Mouse (Mus musculus) olfactory bulb, adult 2 months (tissue): ENCODE data around the gene Spred3.

Source experiments
- CTCF ChIP-seq: fragments of 200-500 bp; IDR thresholded peaks from 2 replicates; pipeline ENCODE4 v1.5.1; 2012; ENCODE audit warnings: low read depth, mild to moderate bottlenecking, low read length, moderate library complexity; ENCODE audit not compliant: insufficient read depth
- POLR2A ChIP-seq: fragments of 200-500 bp; IDR thresholded peaks from 2 replicates; pipeline ENCODE4 v1.6.1; 2012; ENCODE audit warnings: mild to moderate bottlenecking, low read depth, low read length, moderate library complexity; ENCODE audit not compliant: insufficient read depth

DNA sequence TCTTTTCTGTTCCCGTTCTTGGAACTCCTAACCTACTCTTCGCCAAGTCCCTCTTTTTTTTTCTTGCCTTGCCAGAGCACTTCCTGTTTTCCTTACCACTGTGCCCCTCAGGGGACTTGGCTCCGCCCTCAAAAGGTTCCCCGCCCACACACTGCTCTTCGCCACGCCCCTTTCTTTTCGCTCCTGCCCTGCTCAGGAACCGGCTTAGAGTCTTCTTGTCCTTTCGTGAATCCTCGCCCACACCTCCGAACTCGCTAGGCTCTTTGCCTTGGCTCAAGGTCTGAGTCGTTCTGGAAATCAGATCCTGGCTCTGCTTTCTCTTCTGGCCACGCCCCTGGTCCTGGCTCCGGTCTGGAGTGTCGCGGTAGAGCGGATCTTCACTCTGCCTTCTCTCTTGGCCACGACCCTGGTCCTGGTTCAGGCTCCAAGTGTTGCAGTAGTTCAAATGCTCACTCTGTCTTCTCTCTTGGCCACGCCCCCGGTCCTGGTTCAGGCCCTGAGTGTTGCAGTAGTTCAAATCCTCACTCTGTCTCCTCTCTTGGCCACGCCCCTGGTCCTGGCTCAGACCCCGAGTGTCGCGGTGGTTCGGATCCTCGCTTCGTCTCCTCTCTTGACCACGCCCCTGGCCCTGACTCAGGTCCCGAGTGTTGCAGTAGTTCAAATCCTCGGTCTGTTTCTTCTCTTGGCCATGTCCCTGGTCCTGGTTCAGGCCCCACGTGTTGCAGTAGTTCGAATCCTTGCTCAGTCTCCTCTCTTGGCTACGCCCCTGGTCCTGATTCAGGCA lies 41.4 kb upstream of the Spred3 start:
- TF ChIP-seq CTCF: no peak
- no peak for TF ChIP-seq POLR2A
